Mouse (Mus musculus): ENCODE results near the gene Tex101. TPM values are rescaled to one million over a fixed set of nuclear protein-coding genes. Genes with fewer than 3 reads are reported as not detected.

Tex101 gene
- polyA plus RNA-seq, 1 experiment: not detected

- H3K27ac ChIP-seq (ENCODE audit: insufficient read depth, low read depth, low read length): no peak overlapping the region
- no peak overlapping the region for H3K4me3 ChIP-seq (ENCODE audit: insufficient read depth, low read depth, low read length)
- TF ChIP-seq CTCF (IDR thresholded peaks at IDR 0.05; ENCODE audit: insufficient read depth, low read depth, low read length): no peak
- TF ChIP-seq POLR2A (IDR thresholded peaks at IDR 0.05; ENCODE audit: insufficient read depth, low read depth, low read length): no peak
- 54% methylated on average over 8 of the region's 8 CpGs for WGBS
- H3K4me1 ChIP-seq (ENCODE audit: control insufficient read depth, insufficient read depth, low read length): peaks cover 4% of the 10 kb centered on the region
These were observed 12.2 kb downstream of the Tex101 start for GRCm38 (mm10) chr7:24664301-24664700.

- 11% methylated on average over 8 of the region's 8 CpGs for WGBS
- no peak overlapping the region for H3K27ac ChIP-seq (ENCODE audit: insufficient read depth, low read depth, low read length)
- TF ChIP-seq POLR2A (IDR thresholded peaks at IDR 0.05; ENCODE audit: insufficient read depth, low read depth, low read length): no peak
- TF ChIP-seq CTCF (IDR thresholded peaks at IDR 0.05; ENCODE audit: insufficient read depth, low read depth, low read length): peak; percentile 55
- no peak overlapping the region for H3K4me3 ChIP-seq (ENCODE audit: insufficient read depth, low read depth, low read length)
- peaks cover 4% of the 10 kb centered on the region for H3K4me1 ChIP-seq (ENCODE audit: control insufficient read depth, insufficient read depth, low read length)
These were observed 13.9 kb downstream of the Tex101 start for GRCm38 (mm10) chr7:24662575-24662974.

- Histone ChIP-seq H3K4me3 (ENCODE audit: insufficient read depth, low read depth, low read length) (no peak overlapping the region), H3K4me1 (ENCODE audit: control insufficient read depth, insufficient read depth, low read length) (peaks cover 4% of the 10 kb centered on the region), H3K27ac (ENCODE audit: insufficient read depth, low read depth, low read length) (no peak overlapping the region)
- TF ChIP-seq CTCF (IDR thresholded peaks at IDR 0.05; ENCODE audit: insufficient read depth, low read depth, low read length): no peak
- no peak for TF ChIP-seq POLR2A (IDR thresholded peaks at IDR 0.05; ENCODE audit: insufficient read depth, low read depth, low read length)
- WGBS: 81% methylated on average over 17 of the region's 17 CpGs
These were observed 15.2 kb downstream of the Tex101 start for GRCm38 (mm10) chr7:24661118-24661904.

GRCm38 (mm10) chr7:24659737-24660357 lies 16.6 kb downstream of the Tex101 start:
- Histone ChIP-seq H3K4me3 (ENCODE audit: insufficient read depth, low read depth, low read length) (no peak overlapping the region), H3K27ac (ENCODE audit: insufficient read depth, low read depth, low read length) (no peak overlapping the region), H3K4me1 (ENCODE audit: control insufficient read depth, insufficient read depth, low read length) (peaks cover 4% of the 10 kb centered on the region)
- WGBS: 50% methylated on average over 12 of the region's 12 CpGs
- no peak for TF ChIP-seq CTCF (IDR thresholded peaks at IDR 0.05; ENCODE audit: insufficient read depth, low read depth, low read length)

- Histone ChIP-seq H3K4me3 (ENCODE audit: insufficient read depth, low read depth, low read length) (no peak overlapping the region), H3K4me1 (ENCODE audit: control insufficient read depth, insufficient read depth, low read length) (no peaks in the 10 kb centered on the region), H3K27ac (ENCODE audit: insufficient read depth, low read depth, low read length) (no peak overlapping the region)
- WGBS: 25% methylated on average over 7 of the region's 7 CpGs
- TF ChIP-seq POLR2A (IDR thresholded peaks at IDR 0.05; ENCODE audit: insufficient read depth, low read depth, low read length) (no peak), CTCF (IDR thresholded peaks at IDR 0.05; ENCODE audit: insufficient read depth, low read depth, low read length) (peak; percentile 70; the same call in 1 of the 2 replicates)
These were observed 22.8 kb downstream of the Tex101 start for GRCm38 (mm10) chr7:24653681-24654080.

- no peaks in the 10 kb centered on the region for H3K4me1 ChIP-seq (ENCODE audit: control insufficient read depth, insufficient read depth, low read length)
- no peak for TF ChIP-seq POLR2A (IDR thresholded peaks at IDR 0.05; ENCODE audit: insufficient read depth, low read depth, low read length)
- TF ChIP-seq CTCF (IDR thresholded peaks at IDR 0.05; ENCODE audit: insufficient read depth, low read depth, low read length): no peak
- H3K27ac ChIP-seq (ENCODE audit: insufficient read depth, low read depth, low read length): no peak overlapping the region
- H3K4me3 ChIP-seq (ENCODE audit: insufficient read depth, low read depth, low read length): no peak overlapping the region
- 76% methylated on average over 7 of the region's 7 CpGs for WGBS
These were observed 30.0 kb downstream of the Tex101 start for GRCm38 (mm10) chr7:24646486-24646885.

GRCm38 (mm10) chr7:24644996-24645395 lies 31.5 kb downstream of the Tex101 start:
- Histone ChIP-seq H3K4me3 (ENCODE audit: insufficient read depth, low read depth, low read length) (no peak overlapping the region), H3K4me1 (ENCODE audit: control insufficient read depth, insufficient read depth, low read length) (no peaks in the 10 kb centered on the region), H3K27ac (ENCODE audit: insufficient read depth, low read depth, low read length) (no peak overlapping the region)
- no peak for TF ChIP-seq POLR2A (IDR thresholded peaks at IDR 0.05; ENCODE audit: insufficient read depth, low read depth, low read length)
- TF ChIP-seq CTCF (IDR thresholded peaks at IDR 0.05; ENCODE audit: insufficient read depth, low read depth, low read length): no peak
- 59% methylated on average over 7 of the region's 7 CpGs for WGBS

GRCm38 (mm10) chr7:24644492-24644891 lies 32.0 kb downstream of the Tex101 start:
- no peak overlapping the region for H3K4me3 ChIP-seq (ENCODE audit: insufficient read depth, low read depth, low read length)
- no peaks in the 10 kb centered on the region for H3K4me1 ChIP-seq (ENCODE audit: control insufficient read depth, insufficient read depth, low read length)
- H3K27ac ChIP-seq (ENCODE audit: insufficient read depth, low read depth, low read length): no peak overlapping the region
- TF ChIP-seq POLR2A (IDR thresholded peaks at IDR 0.05; ENCODE audit: insufficient read depth, low read depth, low read length) (no peak), CTCF (IDR thresholded peaks at IDR 0.05; ENCODE audit: insufficient read depth, low read depth, low read length) (no peak)
- 86% methylated on average over 6 of the region's 6 CpGs for WGBS

- no peak overlapping the region for H3K4me3 ChIP-seq (ENCODE audit: insufficient read depth, low read depth, low read length)
- H3K4me1 ChIP-seq (ENCODE audit: control insufficient read depth, insufficient read depth, low read length): peaks cover 4% of the 10 kb centered on the region
- peak; percentile 61; the same call in 1 of the 2 replicates for TF ChIP-seq CTCF (IDR thresholded peaks at IDR 0.05; ENCODE audit: insufficient read depth, low read depth, low read length)
- TF ChIP-seq POLR2A (IDR thresholded peaks at IDR 0.05; ENCODE audit: insufficient read depth, low read depth, low read length): no peak
- WGBS: 7% methylated on average over 9 of the region's 9 CpGs
- no peak overlapping the region for H3K27ac ChIP-seq (ENCODE audit: insufficient read depth, low read depth, low read length)
These were observed 34.0 kb downstream of the Tex101 start for GRCm38 (mm10) chr7:24642491-24642890.

Data from olfactory bulb, adult 2 months (tissue).